Mouse (Mus musculus): Measurements from ENCODE around the gene Hsd17b1.
A peak's percentile ranks its signal among the peaks of the same experiment; 100 is the strongest.

Hsd17b1 gene

GRCm38 (mm10) chr11:101127075-101127474 is 48.9 kb downstream of the Hsd17b1 start:
- DNase-seq (ENCODE audit: low spot score in 2 of 2) = peak in 1 of 2 experiments; percentile 53

DNA sequence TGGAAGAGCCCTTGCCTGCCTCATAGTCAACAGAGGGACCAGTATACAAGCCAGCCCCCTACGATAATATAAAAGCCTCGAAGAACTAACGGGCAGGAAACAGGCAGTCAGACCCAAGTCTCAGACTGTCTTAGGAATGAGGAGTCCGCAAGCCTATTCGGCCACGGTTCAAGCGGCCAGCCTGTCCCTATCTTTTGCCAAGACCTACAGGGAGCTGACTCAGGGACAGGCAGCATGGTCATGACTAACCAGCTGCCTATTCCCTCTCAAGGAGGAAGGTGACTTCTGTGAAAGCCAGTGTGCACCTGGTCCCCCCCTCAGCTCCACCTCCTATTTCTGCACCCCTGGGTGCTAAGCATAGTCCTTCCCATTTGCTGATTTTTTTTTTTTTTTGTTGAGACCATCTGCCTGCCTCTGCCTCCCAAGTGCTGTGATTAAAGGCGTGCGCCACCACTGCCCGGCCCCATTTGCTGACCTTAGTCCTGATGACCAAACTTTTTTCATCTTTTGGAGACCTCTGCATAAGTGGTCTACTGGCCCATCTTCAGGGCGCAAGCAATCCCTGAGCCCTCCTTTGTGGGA is 50.9 kb downstream of the Hsd17b1 start:
- no peak for DNase-seq (ENCODE audit: low spot score in 2 of 2)

All from spleen, postnatal 10 days (tissue).